Mouse (Mus musculus) heart, postnatal 0 days (tissue): ENCODE measurements at regions not wholly inside any gene's neighbourhood (a gene's known extent, or its start where the extent isn't known, plus 50 kb on each side); places are given as distances from the start of the nearest gene placed in this dataset.

Experiments
- CTCF ChIP-seq: IDR thresholded peaks from 2 replicates; pipeline ENCODE4 v1.5.1; 2016; ENCODE audit warnings: antibody characterized with exemption, control low read depth, low read depth
- EP300 ChIP-seq: IDR thresholded peaks from 2 replicates; pipeline ENCODE4 v1.6.1; 2016; ENCODE audit warnings: antibody characterized with exemption, low read depth

DNA sequence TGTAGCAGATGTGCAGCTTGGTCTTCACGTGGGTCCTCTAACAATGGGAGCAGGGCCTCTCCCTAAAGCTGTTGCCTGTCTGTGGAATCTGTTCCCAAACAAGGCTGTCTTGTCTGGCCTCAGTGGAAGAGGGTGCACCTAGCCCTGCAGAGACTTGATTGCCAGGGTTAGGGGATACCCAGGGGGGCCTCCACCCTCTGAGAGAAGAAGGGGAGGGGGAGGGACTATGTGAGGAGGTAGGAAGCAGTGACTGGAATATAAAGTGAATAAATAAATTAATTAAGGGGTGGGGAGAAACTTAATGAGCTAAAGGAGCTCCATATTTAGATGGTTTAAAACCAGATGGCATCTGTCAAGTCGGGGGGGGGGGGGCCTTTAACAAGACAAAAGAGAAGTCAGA lies 185.9 kb upstream of the Far2 start:
- TF ChIP-seq CTCF: no peak
- no peak for TF ChIP-seq EP300
